Mouse (Mus musculus): ENCODE measurements around the gene Gmcl1. TPM values are rescaled to one million over a fixed set of nuclear protein-coding genes. Genes with fewer than 3 reads are reported as not detected.

Gmcl1 gene
- total RNA-seq, 2 experiments from 2014 or later = 6.7 to 6.9 TPM

DNA sequence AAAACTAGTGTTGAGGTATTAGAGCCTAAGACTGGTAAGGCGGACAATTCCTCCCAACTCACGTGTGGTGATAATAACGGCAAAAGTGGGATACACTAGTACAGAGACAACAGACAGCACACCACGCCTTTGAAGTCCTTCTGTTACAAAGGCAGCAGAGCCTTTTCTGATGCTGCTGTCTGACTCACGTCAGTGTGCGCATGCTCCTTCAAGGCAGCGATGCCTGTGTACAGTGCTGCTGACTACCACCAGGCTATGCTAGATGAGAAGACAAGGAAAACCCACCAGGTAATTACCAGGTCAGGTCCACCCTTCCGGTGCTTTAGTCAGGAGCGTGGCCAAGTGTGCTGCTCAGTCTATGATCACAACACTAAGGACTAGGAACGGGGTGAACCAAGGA, 66.1 kb downstream of the Gmcl1 start:
- intact Hi-C loops (cut with DNase I) = loop anchor here (5.0 kb wide), 3 partner anchors 70 to 230 kb away; partner anchors contain the start of gene C87436
- no peak for DNase-seq

DNA sequence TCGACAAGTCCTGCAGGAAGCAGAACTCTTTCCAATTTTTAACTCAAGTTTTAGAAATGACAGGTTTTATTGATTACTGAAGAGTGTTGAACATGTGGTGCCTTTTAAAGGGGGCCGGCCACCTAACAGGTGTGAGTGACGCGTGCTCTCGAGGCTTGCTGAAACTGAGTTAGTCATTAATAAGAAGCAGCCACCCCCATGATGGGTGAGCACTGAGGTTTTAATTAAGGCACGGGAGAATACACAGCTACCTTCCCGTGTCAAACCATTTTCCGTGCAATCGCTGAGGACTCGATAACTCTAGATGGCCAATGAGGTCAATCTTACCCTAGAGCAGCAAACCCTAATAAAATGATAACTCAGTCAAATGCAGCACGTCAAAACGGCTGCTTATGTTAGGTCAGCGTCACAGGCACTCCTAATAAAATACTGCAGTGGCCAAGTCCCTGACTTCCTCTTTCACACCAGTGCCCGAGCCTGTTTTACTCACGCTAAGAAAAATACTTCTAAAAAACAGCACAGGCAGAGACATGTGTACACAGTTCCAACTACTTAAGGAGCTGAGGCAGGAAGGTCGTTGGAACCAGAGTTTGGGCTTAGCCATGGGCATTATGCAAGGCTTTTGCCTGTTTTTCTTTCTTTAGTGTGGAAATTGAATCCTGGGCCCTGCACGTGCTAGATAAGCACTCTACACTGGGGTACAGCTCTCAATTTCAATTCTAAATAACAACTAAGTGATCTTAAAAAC, 67.4 kb downstream of the Gmcl1 start:
- no peak for DNase-seq
- intact Hi-C loops (cut with DNase I) = loop anchor here (5.0 kb wide), 3 partner anchors 68 to 228 kb away; partner anchors contain the start of gene C87436

DNA sequence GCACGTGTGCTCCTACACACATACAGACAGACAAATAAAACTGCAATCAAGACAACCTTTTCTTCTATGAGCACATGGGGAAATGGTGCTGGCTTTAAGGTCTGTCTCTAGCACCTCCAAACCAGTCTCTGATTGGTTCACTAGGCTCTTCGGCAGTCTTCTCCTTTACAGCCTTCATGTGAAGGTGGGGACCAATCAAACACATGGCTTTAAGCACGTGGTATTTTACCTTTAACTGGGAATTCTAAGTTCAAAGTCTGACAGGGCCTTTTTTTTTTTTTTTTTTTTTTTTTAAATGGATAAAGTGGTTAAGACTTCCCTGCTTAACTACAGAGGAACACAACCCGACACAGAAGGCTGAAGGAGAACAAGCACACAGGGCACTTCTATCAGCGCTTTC, 68.1 kb downstream of the Gmcl1 start:
- intact Hi-C loops (cut with DNase I) = loop anchor here (5.0 kb wide), 3 partner anchors 68 to 228 kb away; partner anchors contain the start of gene C87436
- no peak for DNase-seq

DNA sequence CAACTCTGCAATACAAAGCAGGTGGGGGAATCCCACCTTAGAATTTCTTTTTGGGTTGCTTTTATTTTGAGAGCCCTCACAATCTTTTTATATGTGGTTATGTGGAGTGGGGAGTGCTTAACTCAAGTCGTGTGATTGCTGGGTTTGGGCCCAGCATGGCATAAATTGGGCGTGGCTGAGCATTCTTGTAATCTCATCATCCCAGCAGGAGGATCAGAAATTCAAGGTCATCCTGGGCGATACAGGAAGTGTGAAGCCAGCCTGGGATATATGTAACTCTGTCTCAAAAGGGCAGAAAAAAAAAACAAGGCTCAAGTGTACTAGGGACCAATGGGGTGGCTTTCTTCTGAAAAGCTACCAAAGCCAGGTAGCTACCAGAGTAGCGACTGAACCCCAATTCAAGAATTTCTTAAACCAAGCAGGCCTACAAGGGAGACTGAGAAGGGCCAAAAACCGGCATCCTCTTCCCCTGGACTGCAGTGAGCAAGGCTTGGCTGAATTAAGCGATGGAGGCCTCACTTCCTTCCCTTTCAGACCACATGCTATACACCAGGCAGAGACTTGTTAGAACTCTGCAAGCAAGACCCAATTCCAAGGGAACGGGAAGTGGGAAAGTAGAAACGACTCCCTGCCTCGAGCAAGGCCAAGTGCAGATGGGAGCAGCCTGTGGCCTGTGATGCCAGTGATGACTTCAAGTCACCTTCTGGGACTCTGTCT, 72.9 kb downstream of the Gmcl1 start:
- no peak for DNase-seq
- intact Hi-C loops (cut with DNase I) = no loop called here

DNA sequence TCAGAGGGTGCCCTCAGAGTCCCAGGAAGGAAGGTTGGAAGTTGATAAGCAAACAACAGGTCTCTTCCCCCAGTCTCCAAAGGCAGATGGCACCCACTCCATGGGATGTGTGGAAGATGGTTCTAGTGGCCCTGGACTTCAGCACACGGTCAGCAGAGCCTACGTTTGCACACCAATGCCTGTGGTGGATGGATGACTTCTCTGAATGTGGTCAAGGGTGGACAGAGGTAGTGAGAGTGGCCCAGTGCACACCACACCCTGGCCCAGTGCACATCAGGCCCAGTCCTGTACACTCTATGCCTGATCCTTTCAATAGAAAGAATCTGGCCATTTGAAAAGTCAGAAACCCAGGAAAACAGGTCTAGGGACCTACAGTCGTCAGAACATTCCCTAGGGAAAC, 74.7 kb downstream of the Gmcl1 start:
- intact Hi-C loops (cut with DNase I) = no loop called here
- no peak for DNase-seq

DNA sequence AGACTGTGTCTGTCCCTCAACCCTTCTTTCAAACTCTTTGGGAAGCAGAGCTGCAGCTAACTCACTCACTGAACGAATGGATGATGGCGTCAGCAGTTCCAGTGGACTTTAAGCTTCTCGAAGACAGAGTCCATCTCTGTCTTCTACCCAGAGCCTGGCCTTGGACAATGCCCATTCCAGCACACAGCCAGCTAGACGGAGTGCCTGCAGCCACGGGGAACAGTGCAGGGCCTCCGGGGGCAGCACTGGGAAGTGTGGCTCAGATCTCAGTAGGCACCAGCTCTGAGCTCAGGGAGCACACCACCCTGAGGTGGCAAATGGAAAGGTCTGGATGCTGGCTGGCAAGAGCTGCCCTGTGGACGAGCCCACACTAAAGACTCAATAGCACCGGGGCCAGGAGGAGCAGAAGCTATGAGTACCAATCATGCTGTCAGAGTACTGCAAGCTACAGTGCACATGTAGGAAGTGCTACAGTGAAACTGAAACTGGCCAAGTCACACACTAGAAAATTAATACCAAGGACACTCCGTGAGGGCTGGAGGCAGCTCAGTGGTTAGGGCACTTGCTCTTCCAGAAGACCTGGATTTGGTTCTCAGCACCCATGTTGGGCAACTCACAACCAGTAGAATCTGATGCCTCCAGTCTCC, 78.8 kb downstream of the Gmcl1 start:
- intact Hi-C loops (cut with DNase I) = no loop called here
- DNase-seq = no peak

DNA sequence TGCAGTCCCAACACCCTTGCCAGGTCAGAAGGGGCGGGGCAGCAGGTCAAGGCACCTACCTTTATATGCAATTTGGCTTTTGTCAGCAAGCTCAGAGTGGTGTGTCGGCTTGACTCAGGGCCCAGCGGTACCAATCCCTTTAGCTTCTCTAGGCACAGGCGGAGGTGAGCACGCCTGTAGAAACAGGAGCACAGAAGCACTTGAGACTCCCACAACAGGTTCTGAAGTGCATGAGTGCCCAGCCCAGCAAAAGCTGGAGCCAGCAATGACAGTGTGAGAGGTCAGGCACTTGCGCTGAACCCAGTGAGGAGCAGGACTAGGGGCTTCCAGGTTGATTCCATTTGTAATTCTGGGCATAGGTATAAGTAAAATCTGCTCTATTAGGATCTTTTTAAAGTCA, 80.2 kb downstream of the Gmcl1 start:
- intact Hi-C loops (cut with DNase I) = no loop called here
- DNase-seq = no peak

DNA sequence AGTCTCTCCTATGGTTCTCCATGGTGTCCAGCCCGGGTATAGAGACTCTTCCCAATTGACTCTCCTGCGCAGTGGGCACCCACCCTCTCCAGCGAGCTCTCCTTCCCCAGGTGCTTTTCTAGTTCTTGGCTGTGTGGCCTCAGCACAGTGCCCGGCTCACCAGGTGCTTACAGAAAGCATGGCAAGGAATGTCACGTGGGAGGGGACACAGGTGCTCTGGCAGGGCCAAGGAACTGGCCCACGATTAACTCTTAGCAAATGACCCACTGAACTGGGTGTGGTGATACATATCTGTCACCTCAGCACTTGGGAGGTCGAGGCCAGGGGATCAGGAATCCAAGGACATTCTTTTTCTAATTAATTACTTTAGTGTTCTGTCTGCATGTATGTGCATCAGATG, 87.0 kb downstream of the Gmcl1 start:
- intact Hi-C loops (cut with DNase I) = no loop called here
- no peak for DNase-seq

DNA sequence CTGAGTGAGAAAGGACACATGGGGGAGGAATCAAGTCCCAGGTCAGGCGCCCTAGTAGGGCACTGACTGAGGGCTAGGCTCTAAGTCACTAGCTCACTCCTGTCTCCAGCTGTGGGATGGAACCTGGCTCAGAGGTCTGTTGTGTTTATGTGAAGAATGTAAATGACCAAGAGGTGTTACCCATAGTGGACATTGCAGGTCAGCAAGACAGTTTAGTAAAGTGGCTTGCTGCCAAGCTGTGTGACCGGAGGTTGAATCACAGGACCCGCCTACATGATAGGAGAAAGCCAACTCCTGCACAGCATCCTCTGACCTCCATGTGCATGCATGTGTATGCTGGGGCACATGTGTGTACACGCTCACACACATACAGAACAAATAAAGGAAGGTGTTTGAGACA, 87.6 kb downstream of the Gmcl1 start:
- DNase-seq = no peak
- intact Hi-C loops (cut with DNase I) = no loop called here

DNA sequence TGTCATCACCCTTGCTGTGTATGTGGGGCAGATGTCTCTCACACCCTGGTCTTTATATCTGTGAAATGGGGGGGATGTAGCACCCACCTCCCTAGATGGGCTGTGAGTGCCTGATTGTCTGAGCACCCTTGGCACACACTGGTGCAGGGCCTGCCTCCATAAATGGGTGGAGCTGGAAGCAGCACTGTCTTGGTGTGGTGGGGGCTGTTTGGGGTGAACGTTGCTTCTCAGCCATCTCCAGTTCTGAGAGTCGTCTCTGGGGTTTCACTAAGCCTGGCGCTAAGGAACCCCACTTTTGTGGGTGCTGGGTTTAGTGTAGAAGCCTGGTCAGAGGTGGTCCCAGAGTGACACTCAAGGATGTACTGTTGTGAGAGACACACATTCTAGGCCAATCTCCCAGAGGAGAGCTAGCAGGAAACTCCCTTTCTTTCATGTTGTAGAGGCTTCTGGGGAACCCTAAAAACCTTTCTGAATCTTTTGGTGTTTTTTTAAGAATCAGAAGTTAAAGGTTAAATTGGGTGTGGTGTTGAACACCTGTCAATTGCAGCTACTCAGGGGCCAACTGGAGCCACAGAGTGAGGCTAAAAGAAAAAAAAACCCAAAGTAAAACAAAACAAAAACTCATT, 88.3 kb downstream of the Gmcl1 start:
- no peak for DNase-seq
- intact Hi-C loops (cut with DNase I) = no loop called here

Other genes with a start within 250 kb of the Gmcl1 start
- gene Pcbp1, start 207.1 kb downstream of the Gmcl1 start, total RNA-seq (2021) = 100 to 1,000 TPM; 168 to 179 TPM
- gene Asprv1, start 105.2 kb downstream of the Gmcl1 start, total RNA-seq (2021) = under 1 TPM in 1 of 2 experiments, not detected in 1; 0.27 TPM
- 1 to 10 TPM; 7.8 to 8.0 TPM for gene Mxd1, start 64.2 kb downstream of the Gmcl1 start, total RNA-seq (2021)
- gene Snrnp27, start 48.9 kb downstream of the Gmcl1 start, total RNA-seq (2021) = 10 to 100 TPM; 40.1 to 45.9 TPM
- gene Anxa4, start 60.2 kb upstream of the Gmcl1 start, total RNA-seq (2021) = 10 to 100 TPM; 28.5 to 30.5 TPM
- gene Aak1, start 116.1 kb upstream of the Gmcl1 start, total RNA-seq (2021) = 100 to 1,000 TPM in 1 of 2 experiments, 10 to 100 TPM in 1; 89.4 to 100 TPM